Comparison of ENCODE assay signal across 9 mouse cellular contexts in genomic region chr4:135569201-135569600, GRCm38 (mm10). TPM values are rescaled to one million over a fixed set of nuclear protein-coding genes. Genes with fewer than 3 reads are reported as not detected.
DNase-seq lines count a peak whose midpoint lies in the region; ATAC-seq lines count a peak whose summit lies in the region.
"Had no signal": no experiment of that assay in that cellular context is flagged by ENCODE, and none has a peak within 500 bp of the region (broad histone marks: within the 10 kb centered on the region; RNA-seq: fewer than 3 reads in every experiment).

No protein-coding gene starts in this region.

- H3K27me3 ChIP-seq in embryonic facial prominence, embryonic 13.5 days = peaks cover 79% of the 10 kb centered on the region
- H3K27me3 ChIP-seq in kidney, embryonic 16.5 days (ENCODE audit: insufficient read depth, low read length) = peaks cover 56% of the 10 kb centered on the region
- H3K27me3 ChIP-seq in stomach, embryonic 16.5 days (ENCODE audit: control insufficient read depth, insufficient read depth, low read length) = peaks cover 15% of the 10 kb centered on the region; the same call in 1 of the 2 replicates

- H3K9ac ChIP-seq in embryonic facial prominence, embryonic 13.5 days = no peak overlapping the region
- no peak overlapping the region for H3K9ac ChIP-seq in kidney, embryonic 16.5 days (replicated peaks; ENCODE audit: low read length)
- no peak overlapping the region for H3K9ac ChIP-seq in stomach, embryonic 16.5 days (ENCODE audit: low read length)

- no peak for ATAC-seq in embryonic facial prominence, embryonic 13.5 days (ENCODE audit: insufficient number of reproducible peaks, insufficient read depth, low FRiP score, low TSS enrichment, low read depth)
- ATAC-seq in kidney, embryonic 16.5 days (ENCODE audit: low FRiP score, low TSS enrichment) = no peak
- ATAC-seq in stomach, embryonic 16.5 days (ENCODE audit: insufficient read depth, low FRiP score) = 0 out of 2 replicates have a peak, but pooled peaks have one; percentile 0

- H3K36me3 ChIP-seq in embryonic facial prominence, embryonic 13.5 days = no peaks in the 10 kb centered on the region
- H3K36me3 ChIP-seq in kidney, embryonic 16.5 days (ENCODE audit: insufficient read depth, low read length) = no peaks in the 10 kb centered on the region
- no peaks in the 10 kb centered on the region for H3K36me3 ChIP-seq in stomach, embryonic 16.5 days (ENCODE audit: control insufficient read depth, insufficient read depth, low read length)

- WGBS in embryonic facial prominence, embryonic 13.5 days = 6% methylated on average over 11 of the region's 11 CpGs
- WGBS in kidney, embryonic 16.5 days = 5% methylated on average over 11 of the region's 11 CpGs
- 10% methylated on average over 11 of the region's 11 CpGs for WGBS in stomach, embryonic 16.5 days

- peak overlapping the region; percentile 62 for H3K4me2 ChIP-seq in embryonic facial prominence, embryonic 13.5 days
- H3K4me2 ChIP-seq in kidney, embryonic 16.5 days (replicated peaks; ENCODE audit: low read depth, low read length) = peak overlapping the region; percentile 58
- H3K4me2 ChIP-seq in stomach, embryonic 16.5 days (ENCODE audit: low read depth, low read length) = peak overlapping the region; percentile 50

- no peak overlapping the region for H3K27ac ChIP-seq in embryonic facial prominence, embryonic 13.5 days
- no peak overlapping the region for H3K27ac ChIP-seq in kidney, embryonic 16.5 days (ENCODE audit: low read length)
- peak overlapping the region; percentile 39 for H3K27ac ChIP-seq in stomach, embryonic 16.5 days (ENCODE audit: low read length)

- DNase-seq in lung, adult 18-20 months = peak; percentile 42
- DNase-seq in lung, postnatal 14 days = no peak
- DNase-seq in spleen, postnatal 14 days (ENCODE audit: low spot score in 2 of 2) = no peak
- no peak for DNase-seq in layer of hippocampus, adult 9-11 months
- DNase-seq: cerebellum, postnatal 36 days; heart, adult 11 months had no signal

- peaks cover 88% of the 10 kb centered on the region for H3K4me1 ChIP-seq in embryonic facial prominence, embryonic 13.5 days
- H3K4me1 ChIP-seq in kidney, embryonic 16.5 days (ENCODE audit: insufficient read depth, low read length) = peaks cover 35% of the 10 kb centered on the region
- H3K4me1 ChIP-seq in stomach, embryonic 16.5 days (ENCODE audit: control insufficient read depth, insufficient read depth, low read length) = peaks cover 42% of the 10 kb centered on the region

- no peaks in the 10 kb centered on the region for H3K9me3 ChIP-seq in embryonic facial prominence, embryonic 13.5 days
- no peaks in the 10 kb centered on the region for H3K9me3 ChIP-seq in kidney, embryonic 16.5 days (ENCODE audit: low read length)
- H3K9me3 ChIP-seq in stomach, embryonic 16.5 days (replicated peaks; ENCODE audit: control insufficient read depth, low read length) = no peaks in the 10 kb centered on the region

- H3K4me3 ChIP-seq in embryonic facial prominence, embryonic 13.5 days = peak overlapping the region; percentile 37; the same call in 1 of the 2 replicates
- H3K4me3 ChIP-seq in kidney, embryonic 16.5 days (ENCODE audit: low read length) = no peak overlapping the region
- peak overlapping the region; percentile 49 for H3K4me3 ChIP-seq in stomach, embryonic 16.5 days (replicated peaks; ENCODE audit: low read length)

RNA-seq across cellular contexts. Expression of gene Grhl3, which starts 4.2 kb away (rescaled TPM):
- polyA plus RNA-seq in embryonic facial prominence, embryonic 13.5 days (2015; fragmentation: Nextera tagmentation; extraction: Ambion mirVana) = 25.3 and 26.0 TPM in 2 replicates
- 3.6 and 4.9 TPM in 2 replicates for polyA plus RNA-seq in kidney, embryonic 16.5 days (2015; fragmentation: Nextera tagmentation; extraction: Ambion mirVana)
- polyA plus RNA-seq in stomach, embryonic 16.5 days (2015; fragmentation: Nextera tagmentation; extraction: Ambion mirVana) = 54.1 and 74.1 TPM in 2 replicates

Comparison
In these comparisons a context has a peak if more than half of its experiments do, and no peak if none do; other contexts are left out.
1. DNase-seq: peak in lung, adult 18-20 months (2 of 2); none in lung, postnatal 14 days (single experiment), spleen, postnatal 14 days (0 of 2) and layer of hippocampus, adult 9-11 months (single experiment).
2. Peak in every context shown above with its lines, with median percentiles within 50 percentile points of each other: H3K4me2 ChIP-seq.